ENCODE assay signal across 18 mouse cellular contexts in genomic region chr4:155886330-155886729, GRCm38 (mm10). TPM values are rescaled to one million over a fixed set of nuclear protein-coding genes. Genes with fewer than 3 reads are reported as not detected.
DNase-seq lines count a peak whose midpoint lies in the region; ATAC-seq lines count a peak whose summit lies in the region.
"Had no signal": no experiment of that assay in that cellular context is flagged by ENCODE, and none has a peak within 500 bp of the region (broad histone marks: within the 10 kb centered on the region; RNA-seq: fewer than 3 reads in every experiment).

No protein-coding gene starts in this region.

- no peak for ATAC-seq in heart, embryonic 12.5 days (ENCODE audit: insufficient number of reproducible peaks, low FRiP score)
- peak; percentile 81 for ATAC-seq in granulocyte monocyte progenitor cell, adult 5-6 weeks (replicated peaks; ENCODE audit: poor library complexity, severe bottlenecking)
- ATAC-seq in forebrain, embryonic 12.5 days (ENCODE audit: low FRiP score), result no peak
- ATAC-seq: activated CD4-positive, CD25-positive, alpha-beta regulatory T cell, adult 4 months; forebrain, embryonic 15.5 days; intestine, postnatal 0 days had no signal

- H3K36me3 ChIP-seq in heart, embryonic 12.5 days, result peaks cover 55% of the 10 kb centered on the region
- H3K36me3 ChIP-seq in forebrain, embryonic 12.5 days (replicated peaks), result peaks cover 70% of the 10 kb centered on the region

- peak; percentile 76 for DNase-seq in heart, adult 11 months
- DNase-seq in right cerebral cortex, adult 18-20 months, result peak; percentile 0
- no peak for DNase-seq in right cerebral cortex, postnatal 36 days (ENCODE audit: low spot score in 2 of 2)
- no peak for DNase-seq in heart, adult 8-10 months (ENCODE audit: low spot score)
- DNase-seq: cerebellum, adult 18-20 months; cerebellum, adult 9-10 months; gastrocnemius, postnatal 25 days had no signal

- no peak overlapping the region for H3K27ac ChIP-seq in heart, embryonic 12.5 days (ENCODE audit: poor library complexity, severe bottlenecking)
- no peak overlapping the region for H3K27ac ChIP-seq in forebrain, embryonic 12.5 days
- H3K27ac ChIP-seq: embryonic facial prominence, embryonic 12.5 days; embryonic facial prominence, embryonic 15.5 days; forebrain, embryonic 15.5 days; heart, embryonic 10.5 days; hindbrain, embryonic 12.5 days; hindbrain, embryonic 15.5 days had no signal

- H3K9ac ChIP-seq in heart, embryonic 12.5 days, result no peak overlapping the region
- H3K9ac ChIP-seq in forebrain, embryonic 12.5 days, result no peak overlapping the region
- H3K9ac ChIP-seq: embryonic facial prominence, embryonic 12.5 days; embryonic facial prominence, embryonic 15.5 days; forebrain, embryonic 15.5 days; hindbrain, embryonic 12.5 days; hindbrain, embryonic 15.5 days had no signal

- no peaks in the 10 kb centered on the region for H3K27me3 ChIP-seq in heart, embryonic 12.5 days (replicated peaks)
- H3K27me3 ChIP-seq in forebrain, embryonic 12.5 days, result no peaks in the 10 kb centered on the region
- H3K27me3 ChIP-seq: embryonic facial prominence, embryonic 12.5 days; embryonic facial prominence, embryonic 15.5 days; forebrain, embryonic 15.5 days; hindbrain, embryonic 12.5 days; hindbrain, embryonic 15.5 days had no signal

- no peak overlapping the region for H3K4me2 ChIP-seq in heart, embryonic 12.5 days
- H3K4me2 ChIP-seq in forebrain, embryonic 12.5 days, result no peak overlapping the region
- H3K4me2 ChIP-seq: embryonic facial prominence, embryonic 12.5 days; embryonic facial prominence, embryonic 15.5 days; forebrain, embryonic 15.5 days; hindbrain, embryonic 12.5 days; hindbrain, embryonic 15.5 days had no signal

- no peak overlapping the region for H3K4me3 ChIP-seq in heart, embryonic 12.5 days
- H3K4me3 ChIP-seq in forebrain, embryonic 12.5 days (replicated peaks), result no peak overlapping the region
- H3K4me3 ChIP-seq: embryonic facial prominence, embryonic 12.5 days; embryonic facial prominence, embryonic 15.5 days; forebrain, embryonic 15.5 days; heart, embryonic 10.5 days; hindbrain, embryonic 12.5 days; hindbrain, embryonic 15.5 days had no signal

- peaks cover 18% of the 10 kb centered on the region; the same call in 1 of the 2 replicates for H3K4me1 ChIP-seq in heart, embryonic 12.5 days (replicated peaks)
- H3K4me1 ChIP-seq in forebrain, embryonic 12.5 days, result peaks cover 15% of the 10 kb centered on the region

- 92% methylated on average over 5 of the region's 5 CpGs for WGBS in heart, embryonic 12.5 days
- WGBS in forebrain, embryonic 12.5 days, result 96% methylated on average over 5 of the region's 5 CpGs

- H3K9me3 ChIP-seq in heart, embryonic 12.5 days (replicated peaks), result no peaks in the 10 kb centered on the region
- no peaks in the 10 kb centered on the region for H3K9me3 ChIP-seq in forebrain, embryonic 12.5 days
- H3K9me3 ChIP-seq: embryonic facial prominence, embryonic 12.5 days; embryonic facial prominence, embryonic 15.5 days; forebrain, embryonic 15.5 days; heart, embryonic 10.5 days; hindbrain, embryonic 12.5 days; hindbrain, embryonic 15.5 days had no signal

RNA-seq across cellular contexts. Expression of gene Pusl1, which starts 5.3 kb away (rescaled TPM):
- 31.2 and 31.5 TPM in 2 replicates for polyA plus RNA-seq in heart, embryonic 12.5 days (2016; fragmentation: Nextera tagmentation; extraction: Ambion mirVana)
- 21.2 and 29.3 TPM in 2 replicates for total RNA-seq in granulocyte monocyte progenitor cell, adult 5-6 weeks (2014; fragmentation: Nextera tagmentation)
- total RNA-seq in granulocyte monocyte progenitor cell, adult 5-6 weeks (2017), result 41.8 and 48.6 TPM in 2 replicates
- 44.6 and 48.8 TPM in 2 replicates for polyA plus RNA-seq in forebrain, embryonic 12.5 days (2016; fragmentation: Nextera tagmentation; extraction: Ambion mirVana)
- total RNA-seq in heart, adult 8-10 months (2022), result 10 to 100 TPM in 3 of 4 experiments, 1 to 10 TPM in 1; 9.6 to 11.9 (median 10.9) TPM

RNA-seq across cellular contexts. Expression of gene Acap3, which starts 5.3 kb away (rescaled TPM):
- 13.8 and 14.2 TPM in 2 replicates for polyA plus RNA-seq in heart, embryonic 12.5 days (2016; fragmentation: Nextera tagmentation; extraction: Ambion mirVana)
- total RNA-seq in granulocyte monocyte progenitor cell, adult 5-6 weeks (2014; fragmentation: Nextera tagmentation), result 10.7 and 23.1 TPM in 2 replicates
- total RNA-seq in granulocyte monocyte progenitor cell, adult 5-6 weeks (2017), result 6.0 and 6.1 TPM in 2 replicates
- polyA plus RNA-seq in forebrain, embryonic 12.5 days (2016; fragmentation: Nextera tagmentation; extraction: Ambion mirVana), result 47.9 and 57.2 TPM in 2 replicates
- total RNA-seq in heart, adult 8-10 months (2022), result 10 to 100 TPM in 2 of 4 experiments, 1 to 10 TPM in 2; 9.5 to 13.8 (median 10.9) TPM

RNA-seq across cellular contexts. Expression of gene Ints11, which starts 17.0 kb away (rescaled TPM):
- 37.8 and 38.3 TPM in 2 replicates for polyA plus RNA-seq in heart, embryonic 12.5 days (2016; fragmentation: Nextera tagmentation; extraction: Ambion mirVana)
- 49.0 and 64.7 TPM in 2 replicates for total RNA-seq in granulocyte monocyte progenitor cell, adult 5-6 weeks (2014; fragmentation: Nextera tagmentation)
- total RNA-seq in granulocyte monocyte progenitor cell, adult 5-6 weeks (2017), result 34.7 and 37.9 TPM in 2 replicates
- 92.2 and 94.1 TPM in 2 replicates for polyA plus RNA-seq in forebrain, embryonic 12.5 days (2016; fragmentation: Nextera tagmentation; extraction: Ambion mirVana)
- 10 to 100 TPM; 13.9 to 14.5 (median 14.1) TPM for total RNA-seq in heart, adult 8-10 months (2022)

RNA-seq across cellular contexts. Expression of gene Cptp, which starts 17.1 kb away (rescaled TPM):
- 9.2 and 10.1 TPM in 2 replicates for polyA plus RNA-seq in heart, embryonic 12.5 days (2016; fragmentation: Nextera tagmentation; extraction: Ambion mirVana)
- total RNA-seq in granulocyte monocyte progenitor cell, adult 5-6 weeks (2014; fragmentation: Nextera tagmentation), result 9.4 and 16.7 TPM in 2 replicates
- 7.0 and 7.8 TPM in 2 replicates for total RNA-seq in granulocyte monocyte progenitor cell, adult 5-6 weeks (2017)
- 17.9 and 23.4 TPM in 2 replicates for polyA plus RNA-seq in forebrain, embryonic 12.5 days (2016; fragmentation: Nextera tagmentation; extraction: Ambion mirVana)
- total RNA-seq in heart, adult 8-10 months (2022), result 1 to 10 TPM; 7.3 to 9.9 (median 8.6) TPM

RNA-seq across cellular contexts. Expression of gene Tas1r3, which starts 23.2 kb away (rescaled TPM):
- polyA plus RNA-seq in heart, embryonic 12.5 days (2016; fragmentation: Nextera tagmentation; extraction: Ambion mirVana), result 0.13 and 0.19 TPM in 2 replicates
- 1.5 TPM in 1 of 2 replicates, not detected in the other for total RNA-seq in granulocyte monocyte progenitor cell, adult 5-6 weeks (2014; fragmentation: Nextera tagmentation)
- total RNA-seq in granulocyte monocyte progenitor cell, adult 5-6 weeks (2017), result 0.30 and 0.93 TPM in 2 replicates
- polyA plus RNA-seq in forebrain, embryonic 12.5 days (2016; fragmentation: Nextera tagmentation; extraction: Ambion mirVana), result 0.51 and 0.61 TPM in 2 replicates
- total RNA-seq in heart, adult 8-10 months (2022), result under 1 TPM; 0.17 to 0.19 (median 0.19) TPM

Comparison
In these comparisons a context has a peak if more than half of its experiments do, and no peak if none do; other contexts are left out.
1. DNase-seq: peak in heart, adult 11 months (single experiment) and right cerebral cortex, adult 18-20 months (single experiment); none in right cerebral cortex, postnatal 36 days (0 of 2) and heart, adult 8-10 months (single experiment).